Mouse (Mus musculus): Measurements from ENCODE around the gene Itpk1. TPM values are rescaled to one million over a fixed set of nuclear protein-coding genes. Genes with fewer than 3 reads are reported as not detected.

The Itpk1 gene
- polyA plus RNA-seq, 1 experiment from 2014 or later, result 5.5 TPM

- Histone ChIP-seq H3K4me1 (ENCODE audit: control insufficient read depth, low read depth, low read length) (no peaks in the 10 kb centered on the region), H3K4me3 (ENCODE audit: low read depth, low read length) (no peak overlapping the region), H3K9me3 (replicated peaks; ENCODE audit: control insufficient read depth, low read length) (no peaks in the 10 kb centered on the region), H3K27me3 (ENCODE audit: control insufficient read depth, insufficient read depth, low read depth, low read length) (no peaks in the 10 kb centered on the region), H3K27ac (ENCODE audit: low read length) (no peak overlapping the region), H3K9ac (ENCODE audit: low read depth, low read length) (no peak overlapping the region), H3K4me2 (ENCODE audit: low read depth, low read length) (no peak overlapping the region), H3K36me3 (ENCODE audit: control insufficient read depth, insufficient read depth) (no peaks in the 10 kb centered on the region)
- WGBS (ENCODE audit: insufficient replicate concordance), result 67% methylated on average over 11 of the region's 11 CpGs
- no peak for ATAC-seq (ENCODE audit: low read depth)
Measured at GRCm38 (mm10) chr12:102663349-102664051, 41.2 kb downstream of the Itpk1 start.

- H3K9me3 ChIP-seq (replicated peaks; ENCODE audit: control insufficient read depth, low read length), result no peaks in the 10 kb centered on the region
- no peak overlapping the region for H3K4me2 ChIP-seq (ENCODE audit: low read depth, low read length)
- no peak overlapping the region for H3K9ac ChIP-seq (ENCODE audit: low read depth, low read length)
- no peaks in the 10 kb centered on the region for H3K27me3 ChIP-seq (ENCODE audit: control insufficient read depth, insufficient read depth, low read depth, low read length)
- no peaks in the 10 kb centered on the region for H3K36me3 ChIP-seq (ENCODE audit: control insufficient read depth, insufficient read depth)
- H3K27ac ChIP-seq (ENCODE audit: low read length), result no peak overlapping the region
- 81% methylated on average over 7 of the region's 7 CpGs for WGBS (ENCODE audit: insufficient replicate concordance)
- ATAC-seq (ENCODE audit: low read depth), result no peak
- no peak overlapping the region for H3K4me3 ChIP-seq (ENCODE audit: low read depth, low read length)
- H3K4me1 ChIP-seq (ENCODE audit: control insufficient read depth, low read depth, low read length), result no peaks in the 10 kb centered on the region
Measured at GRCm38 (mm10) chr12:102661772-102662171, 43.0 kb downstream of the Itpk1 start.

- Histone ChIP-seq H3K4me1 (ENCODE audit: control insufficient read depth, low read depth, low read length) (no peaks in the 10 kb centered on the region), H3K9me3 (replicated peaks; ENCODE audit: control insufficient read depth, low read length) (no peaks in the 10 kb centered on the region), H3K27ac (ENCODE audit: low read length) (no peak overlapping the region), H3K36me3 (ENCODE audit: control insufficient read depth, insufficient read depth) (no peaks in the 10 kb centered on the region), H3K9ac (ENCODE audit: low read depth, low read length) (no peak overlapping the region), H3K27me3 (ENCODE audit: control insufficient read depth, insufficient read depth, low read depth, low read length) (no peaks in the 10 kb centered on the region), H3K4me2 (ENCODE audit: low read depth, low read length) (no peak overlapping the region), H3K4me3 (ENCODE audit: low read depth, low read length) (no peak overlapping the region)
- ATAC-seq (ENCODE audit: low read depth), result no peak
- WGBS (ENCODE audit: insufficient replicate concordance), result 68% methylated on average over 8 of the region's 8 CpGs
Measured at GRCm38 (mm10) chr12:102660906-102661651, 43.7 kb downstream of the Itpk1 start.

GRCm38 (mm10) chr12:102653003-102653402 is 51.7 kb downstream of the Itpk1 start:
- H3K27ac ChIP-seq (ENCODE audit: low read length), result no peak overlapping the region
- ATAC-seq (ENCODE audit: low read depth), result no peak
- H3K27me3 ChIP-seq (ENCODE audit: control insufficient read depth, insufficient read depth, low read depth, low read length), result no peaks in the 10 kb centered on the region
- no peaks in the 10 kb centered on the region for H3K9me3 ChIP-seq (replicated peaks; ENCODE audit: control insufficient read depth, low read length)
- no peaks in the 10 kb centered on the region for H3K36me3 ChIP-seq (ENCODE audit: control insufficient read depth, insufficient read depth)
- 50% methylated on average over 6 of the region's 6 CpGs for WGBS (ENCODE audit: insufficient replicate concordance)
- H3K4me2 ChIP-seq (ENCODE audit: low read depth, low read length), result no peak overlapping the region
- no peak overlapping the region for H3K9ac ChIP-seq (ENCODE audit: low read depth, low read length)
- peaks cover 8% of the 10 kb centered on the region for H3K4me1 ChIP-seq (ENCODE audit: control insufficient read depth, low read depth, low read length)
- H3K4me3 ChIP-seq (ENCODE audit: low read depth, low read length), result no peak overlapping the region

- Histone ChIP-seq H3K4me1 (ENCODE audit: control insufficient read depth, low read depth, low read length) (peaks cover 11% of the 10 kb centered on the region), H3K27me3 (ENCODE audit: control insufficient read depth, insufficient read depth, low read depth, low read length) (no peaks in the 10 kb centered on the region), H3K27ac (ENCODE audit: low read length) (no peak overlapping the region), H3K9me3 (replicated peaks; ENCODE audit: control insufficient read depth, low read length) (no peaks in the 10 kb centered on the region), H3K9ac (ENCODE audit: low read depth, low read length) (no peak overlapping the region), H3K4me2 (ENCODE audit: low read depth, low read length) (no peak overlapping the region), H3K36me3 (ENCODE audit: control insufficient read depth, insufficient read depth) (no peaks in the 10 kb centered on the region), H3K4me3 (ENCODE audit: low read depth, low read length) (no peak overlapping the region)
- WGBS (ENCODE audit: insufficient replicate concordance), result 16% methylated on average over 8 of the region's 8 CpGs
- no peak for ATAC-seq (ENCODE audit: low read depth)
Measured at GRCm38 (mm10) chr12:102652420-102652819, 52.3 kb downstream of the Itpk1 start.

- H3K9ac ChIP-seq (ENCODE audit: low read depth, low read length), result no peak overlapping the region
- H3K36me3 ChIP-seq (ENCODE audit: control insufficient read depth, insufficient read depth), result no peaks in the 10 kb centered on the region
- WGBS (ENCODE audit: insufficient replicate concordance), result 62% methylated on average over 8 of the region's 8 CpGs
- no peak for ATAC-seq (ENCODE audit: low read depth)
- H3K4me3 ChIP-seq (ENCODE audit: low read depth, low read length), result no peak overlapping the region
- H3K9me3 ChIP-seq (replicated peaks; ENCODE audit: control insufficient read depth, low read length), result no peaks in the 10 kb centered on the region
- H3K27me3 ChIP-seq (ENCODE audit: control insufficient read depth, insufficient read depth, low read depth, low read length), result no peaks in the 10 kb centered on the region
- H3K4me2 ChIP-seq (ENCODE audit: low read depth, low read length), result no peak overlapping the region
- no peak overlapping the region for H3K27ac ChIP-seq (ENCODE audit: low read length)
- H3K4me1 ChIP-seq (ENCODE audit: control insufficient read depth, low read depth, low read length), result peaks cover 16% of the 10 kb centered on the region
Measured at GRCm38 (mm10) chr12:102651871-102652270, 52.9 kb downstream of the Itpk1 start.

GRCm38 (mm10) chr12:102651401-102651800 is 53.3 kb downstream of the Itpk1 start:
- Histone ChIP-seq H3K27ac (ENCODE audit: low read length) (no peak overlapping the region), H3K36me3 (ENCODE audit: control insufficient read depth, insufficient read depth) (no peaks in the 10 kb centered on the region), H3K4me3 (ENCODE audit: low read depth, low read length) (no peak overlapping the region), H3K27me3 (ENCODE audit: control insufficient read depth, insufficient read depth, low read depth, low read length) (no peaks in the 10 kb centered on the region), H3K9me3 (replicated peaks; ENCODE audit: control insufficient read depth, low read length) (no peaks in the 10 kb centered on the region), H3K4me1 (ENCODE audit: control insufficient read depth, low read depth, low read length) (peaks cover 16% of the 10 kb centered on the region), H3K4me2 (ENCODE audit: low read depth, low read length) (no peak overlapping the region), H3K9ac (ENCODE audit: low read depth, low read length) (no peak overlapping the region)
- WGBS (ENCODE audit: insufficient replicate concordance), result 65% methylated on average over 8 of the region's 8 CpGs
- ATAC-seq (ENCODE audit: low read depth), result no peak

GRCm38 (mm10) chr12:102650649-102651048 is 54.1 kb downstream of the Itpk1 start:
- Histone ChIP-seq H3K27me3 (ENCODE audit: control insufficient read depth, insufficient read depth, low read depth, low read length) (no peaks in the 10 kb centered on the region), H3K4me3 (ENCODE audit: low read depth, low read length) (no peak overlapping the region), H3K9me3 (replicated peaks; ENCODE audit: control insufficient read depth, low read length) (no peaks in the 10 kb centered on the region), H3K27ac (ENCODE audit: low read length) (no peak overlapping the region), H3K36me3 (ENCODE audit: control insufficient read depth, insufficient read depth) (no peaks in the 10 kb centered on the region), H3K4me1 (ENCODE audit: control insufficient read depth, low read depth, low read length) (peaks cover 19% of the 10 kb centered on the region), H3K9ac (ENCODE audit: low read depth, low read length) (no peak overlapping the region), H3K4me2 (ENCODE audit: low read depth, low read length) (no peak overlapping the region)
- ATAC-seq (ENCODE audit: low read depth), result no peak
- WGBS (ENCODE audit: insufficient replicate concordance), result 70% methylated on average over 4 of the region's 4 CpGs

GRCm38 (mm10) chr12:102647839-102648564 is 56.7 kb downstream of the Itpk1 start:
- Histone ChIP-seq H3K9ac (ENCODE audit: low read depth, low read length) (no peak overlapping the region), H3K4me2 (ENCODE audit: low read depth, low read length) (no peak overlapping the region), H3K4me1 (ENCODE audit: control insufficient read depth, low read depth, low read length) (peaks cover 26% of the 10 kb centered on the region), H3K27ac (ENCODE audit: low read length) (peak overlapping the region; percentile 83), H3K36me3 (ENCODE audit: control insufficient read depth, insufficient read depth) (no peaks in the 10 kb centered on the region), H3K9me3 (replicated peaks; ENCODE audit: control insufficient read depth, low read length) (no peaks in the 10 kb centered on the region), H3K27me3 (ENCODE audit: control insufficient read depth, insufficient read depth, low read depth, low read length) (no peaks in the 10 kb centered on the region), H3K4me3 (ENCODE audit: low read depth, low read length) (no peak overlapping the region)
- WGBS (ENCODE audit: insufficient replicate concordance), result 28% methylated on average over 14 of the region's 14 CpGs
- peak; percentile 87 for ATAC-seq (ENCODE audit: low read depth)
